Mouse (Mus musculus) megakaryocyte, embryonic 14.5 days (primary cell): Measurements from ENCODE around the gene Neto2.

ENCODE experiments used
- FLI1 ChIP-seq: IDR thresholded peaks from 2 replicates; pipeline ENCODE4 v1.6.1; 2012; ENCODE audit warnings: low read length, inconsistent platforms, mixed read lengths
- GATA1 ChIP-seq: IDR thresholded peaks from 3 replicates; pipeline ENCODE4 v1.6.1; 2012; ENCODE audit warnings: mixed read lengths, low read length, inconsistent platforms, borderline replicate concordance

DNA sequence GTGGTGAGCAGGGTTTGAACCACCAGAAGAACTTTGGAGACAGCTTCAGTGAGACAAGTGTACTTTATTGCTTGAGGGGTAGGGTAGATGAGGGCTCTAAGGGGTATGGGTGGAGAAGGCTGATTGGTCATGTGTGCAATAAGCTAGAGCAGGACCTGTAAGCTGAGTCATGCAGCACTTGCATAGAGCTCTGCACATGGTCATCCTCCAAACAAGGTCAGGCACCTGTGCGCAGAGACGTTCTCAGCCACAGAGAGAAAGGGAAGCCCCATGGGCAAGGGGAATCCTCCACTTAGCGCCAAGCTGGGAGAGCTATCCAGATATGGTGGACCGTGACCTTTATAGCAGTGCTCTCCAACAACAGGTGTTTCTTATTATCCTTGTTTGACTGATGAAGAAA lies 16.0 kb upstream of the Neto2 start:
- TF ChIP-seq GATA1 (no peak), FLI1 (no peak)
